Mouse (Mus musculus) limb, embryonic 13.5 days (tissue): ENCODE data around the gene Lpgat1. TPM values are rescaled to one million over a fixed set of nuclear protein-coding genes. Genes with fewer than 3 reads are reported as not detected.

ENCODE experiments used
- polyA plus RNA-seq: library from polyadenylated mRNA; unstranded; fragments of >200 nt; fragmentation: Nextera tagmentation; extraction: Ambion mirVana; gene quantifications from 2 replicates; pipeline ENCODE4 v1.2.1, GENCODE M21; 2015

Gene Lpgat1
- polyA plus RNA-seq, 1 experiment from 2014 or later = 25.4 TPM

Other genes with a start within 250 kb of the Lpgat1 start
- 63.2 and 68.1 TPM in 2 replicates for gene Dtl, start 142.3 kb upstream of the Lpgat1 start, polyA plus RNA-seq
- gene Ints7, start 142.2 kb upstream of the Lpgat1 start, polyA plus RNA-seq = 61.9 and 65.4 TPM in 2 replicates
- gene Nek2, start 103.6 kb downstream of the Lpgat1 start, polyA plus RNA-seq = 28.4 and 31.2 TPM in 2 replicates
- gene Slc30a1, start 188.9 kb downstream of the Lpgat1 start, polyA plus RNA-seq = 1.7 and 2.5 TPM in 2 replicates